Mouse (Mus musculus) megakaryocyte, embryonic 14.5 days (primary cell): ENCODE measurements at regions not wholly inside any gene's neighbourhood (a gene's known extent, or its start where the extent isn't known, plus 50 kb on each side); places are given as distances from the start of the nearest gene placed in this dataset.

Experiments
- FLI1 ChIP-seq: IDR thresholded peaks from 2 replicates; pipeline ENCODE4 v1.6.1; 2012; ENCODE audit warnings: low read length, inconsistent platforms, mixed read lengths
- GATA1 ChIP-seq: IDR thresholded peaks from 3 replicates; pipeline ENCODE4 v1.6.1; 2012; ENCODE audit warnings: mixed read lengths, low read length, inconsistent platforms, borderline replicate concordance

- TF ChIP-seq GATA1 (no peak), FLI1 (no peak)
These were observed 502.6 kb upstream of the Pkn2 start for GRCm38 (mm10) chr3:143384357-143384756.
